Mouse (Mus musculus) small intestine, adult 10 weeks (tissue): ENCODE data around the gene Mstn. TPM values are rescaled to one million over a fixed set of nuclear protein-coding genes. Genes with fewer than 3 reads are reported as not detected.

Experiments
- polyA plus RNA-seq: library from polyadenylated mRNA; stranded (reverse); fragments of 350-450 nt; fragmentation: Illumina TruSeq; extraction: RNeasy Lipid Tissue Mini Kit (QIAGEN cat#74804); gene quantifications from one replicate; pipeline ENCODE4 v1.2.3, GENCODE M21; 2014; ENCODE audit warnings: low replicate concordance

Gene Mstn
- not detected for polyA plus RNA-seq

GRCm38 (mm10) chr1:53061340-53061739 lies at the start of gene Mstn:
Gene Mstn (plus strand): TSS chr1:53061640.

GRCm38 (mm10) chr1:53020079-53020478 lies 41.4 kb upstream of the Mstn start, which contains the start of gene 1700019D03Rik:
Gene 1700019D03Rik (minus strand): TSS chr1:53020179.

Other genes starting within 250 kb of the Mstn start
- gene Inpp1, start 244.0 kb upstream of the Mstn start, polyA plus RNA-seq, result 27.8 TPM
- gene Hibch, start 216.7 kb upstream of the Mstn start, polyA plus RNA-seq, result 75.7 TPM
- gene 1700019D03Rik, start 41.5 kb upstream of the Mstn start, polyA plus RNA-seq, result 7.5 TPM
- not detected for gene 1700019A02Rik, start 126.0 kb downstream of the Mstn start, polyA plus RNA-seq
- gene Pms1, start 235.4 kb downstream of the Mstn start, polyA plus RNA-seq, result 7.9 TPM
- gene Ormdl1, start 235.5 kb downstream of the Mstn start, polyA plus RNA-seq, result 105 TPM
- not detected for gene Gm28778, start 235.5 kb downstream of the Mstn start, polyA plus RNA-seq